Mouse (Mus musculus): ENCODE results near the gene Enox2. TPM values are rescaled to one million over a fixed set of nuclear protein-coding genes. Genes with fewer than 3 reads are reported as not detected.

Gene Enox2
- polyA plus RNA-seq, 2 experiments from 2014 or later, result 10.3 to 14.2 TPM

DNA sequence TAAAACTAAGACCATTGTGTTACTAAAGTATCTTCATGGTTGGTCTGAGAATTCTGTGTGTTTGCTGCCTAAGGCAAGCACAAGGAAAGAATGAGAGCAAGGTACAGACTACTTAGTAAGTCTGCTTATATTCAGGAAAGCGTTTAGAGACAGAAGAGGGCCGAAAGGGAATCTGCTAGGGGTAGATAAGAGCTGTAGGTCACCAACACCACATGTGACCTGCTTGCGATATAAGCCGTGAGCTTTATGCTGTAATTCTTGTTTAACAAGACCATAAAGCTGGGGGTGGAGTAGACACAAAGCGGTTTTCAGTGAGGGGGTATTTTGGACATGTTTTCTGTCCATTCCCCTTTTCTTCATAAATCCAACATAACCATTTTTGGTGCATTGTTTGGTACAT, 302.4 kb downstream of the Enox2 start:
- ATAC-seq, result no peak

DNA sequence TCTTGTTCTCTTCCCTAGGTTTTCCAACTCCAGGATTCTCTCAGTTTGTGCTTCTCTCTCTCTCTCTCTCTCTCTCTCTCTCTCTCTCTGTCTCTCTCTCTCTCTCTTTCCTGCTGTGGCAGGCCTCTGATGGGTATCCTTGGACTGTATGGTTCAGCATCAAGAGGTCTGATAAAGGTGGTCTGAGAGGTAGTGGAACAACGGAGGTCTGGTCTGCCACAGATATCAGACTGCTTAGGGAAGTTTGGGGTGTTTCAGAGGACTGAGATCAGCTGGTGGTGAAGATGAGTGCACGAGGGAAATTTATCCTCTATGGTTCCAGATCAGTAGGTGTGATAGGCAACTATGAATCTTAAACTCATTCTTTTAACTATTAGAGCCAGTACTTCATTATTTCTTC, 303.6 kb downstream of the Enox2 start:
- no peak for ATAC-seq

Other genes with a start within 250 kb of the Enox2 start
- not detected for gene Arhgap36, start 175.7 kb upstream of the Enox2 start, polyA plus RNA-seq (2017; shearing (Covaris generic))